Mouse (Mus musculus) right cerebral cortex, postnatal 14 days (tissue): ENCODE data around the gene Vgll4.

Experiments
- DNase-seq: peaks from one replicate; pipeline ENCODE4 v3.0.0; 2022

Vgll4 gene

GRCm38 (mm10) chr6:114917129-114917528, 52.7 kb downstream of the Vgll4 start:
- DNase-seq, result no peak

GRCm38 (mm10) chr6:114916715-114916992, 53.1 kb downstream of the Vgll4 start:
- no peak for DNase-seq

DNA sequence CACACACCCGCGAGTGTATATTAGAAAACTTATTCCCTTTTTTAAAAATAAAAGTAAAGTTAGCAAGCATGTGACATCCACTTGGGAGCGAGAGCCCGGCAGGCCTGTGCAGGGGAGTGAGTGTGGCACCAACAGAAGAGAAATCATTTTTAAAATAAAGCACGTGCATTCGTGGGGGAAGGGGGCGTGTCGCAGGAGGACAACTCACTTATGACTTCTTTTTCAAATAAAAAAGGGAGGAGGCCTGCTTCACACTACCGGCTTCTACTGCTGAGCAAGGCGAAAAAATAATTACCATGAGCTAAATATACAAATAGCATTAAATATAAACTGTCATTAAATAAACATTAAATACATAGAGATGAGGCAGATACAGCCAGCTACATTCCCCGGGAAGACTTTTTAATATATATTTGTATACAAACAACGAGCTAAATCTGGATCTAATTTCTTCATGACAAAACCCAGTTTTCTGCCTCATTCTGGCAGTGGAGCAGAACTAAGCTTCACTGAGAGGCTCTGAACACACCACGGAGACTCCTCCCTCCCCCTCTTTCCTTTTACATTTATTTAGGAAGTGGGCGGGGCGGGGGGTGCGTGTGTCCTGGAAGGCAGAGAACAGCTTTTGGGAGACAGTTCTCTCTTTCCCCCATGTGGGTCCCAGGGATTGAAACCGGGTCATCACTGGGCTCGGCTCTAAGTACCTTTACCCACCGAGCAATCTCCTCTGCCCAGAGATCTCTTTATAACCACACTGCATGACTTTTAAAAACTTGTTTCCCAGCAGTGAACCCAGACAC, 53.7 kb downstream of the Vgll4 start:
- DNase-seq, result no peak

DNA sequence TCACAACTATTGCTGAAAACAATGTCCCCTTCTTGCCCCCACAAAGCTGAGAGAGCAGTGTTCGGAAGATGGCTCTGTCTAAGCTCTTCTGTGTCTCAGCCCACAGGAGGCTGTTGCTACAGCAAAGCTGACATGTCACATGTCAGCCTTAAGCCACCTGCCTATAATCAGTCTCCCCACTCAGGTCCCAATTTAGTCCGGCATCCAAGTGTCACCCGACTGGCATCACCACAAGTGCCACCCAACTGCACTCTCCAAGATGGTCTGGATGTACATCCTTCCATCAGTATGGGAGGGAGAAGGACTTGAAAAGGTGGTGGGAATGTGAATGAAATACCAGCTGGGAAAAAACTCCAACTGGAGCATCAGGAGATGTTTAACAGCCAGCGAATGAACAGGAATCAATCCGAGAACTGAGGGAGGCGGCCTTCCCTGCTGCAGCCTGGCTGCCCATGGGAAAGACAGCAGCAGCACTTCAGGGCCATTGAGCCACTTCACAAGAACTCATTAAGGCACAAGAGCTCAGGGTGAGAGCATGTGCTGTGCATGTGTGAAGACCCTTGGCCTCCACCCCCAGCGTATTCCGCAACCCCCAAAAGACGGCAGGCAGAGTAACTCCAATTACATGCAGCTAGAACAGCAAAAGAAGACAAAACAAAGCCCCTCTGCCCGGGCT, 55.6 kb downstream of the Vgll4 start:
- no peak for DNase-seq

DNA sequence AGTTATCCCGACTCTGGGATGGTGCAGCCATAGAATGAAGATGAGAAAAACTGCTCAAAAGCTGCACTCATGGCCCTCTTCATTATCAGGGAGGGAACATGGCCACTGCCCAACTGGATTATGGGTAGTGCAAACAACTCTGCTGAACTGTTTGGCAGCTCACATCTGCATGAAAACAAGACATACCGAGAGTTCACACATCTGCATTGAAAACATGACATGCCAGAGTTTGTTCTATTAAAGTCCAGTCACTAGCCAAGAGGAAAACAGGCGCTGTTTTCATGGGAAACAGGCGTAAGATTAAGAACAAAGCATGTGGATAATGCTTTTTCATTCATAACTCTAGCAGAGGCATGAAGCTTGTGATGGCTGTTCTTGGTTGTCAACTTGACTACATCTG, 56.7 kb downstream of the Vgll4 start:
- no peak for DNase-seq

- DNase-seq, result no peak
These were observed 58.3 kb downstream of the Vgll4 start for GRCm38 (mm10) chr6:114911540-114911939.

GRCm38 (mm10) chr6:114909801-114910200, 60.0 kb downstream of the Vgll4 start:
- no peak for DNase-seq

GRCm38 (mm10) chr6:114907459-114907858, 62.3 kb downstream of the Vgll4 start:
- no peak for DNase-seq

DNA sequence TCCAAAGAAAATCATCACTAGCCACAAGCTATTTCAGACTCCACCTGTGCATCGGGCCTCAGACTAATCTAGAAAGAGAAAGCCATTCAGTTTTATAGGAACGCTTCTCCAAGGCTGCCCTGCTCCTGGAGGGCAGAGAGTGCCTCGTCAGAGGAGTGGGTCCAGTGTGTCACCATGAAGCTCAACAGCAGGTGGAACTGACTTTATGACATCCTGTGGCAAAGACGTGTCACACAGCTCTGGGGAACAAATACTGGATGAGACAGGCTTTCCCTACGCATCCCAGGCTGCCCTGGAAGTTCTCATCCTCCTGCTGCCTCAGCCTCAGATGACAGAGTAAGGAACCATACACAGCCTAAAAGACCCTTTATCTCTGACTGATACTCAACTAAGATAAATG, 63.6 kb downstream of the Vgll4 start:
- DNase-seq, result no peak

GRCm38 (mm10) chr6:114905253-114906028, 64.4 kb downstream of the Vgll4 start:
- DNase-seq, result no peak

- no peak for DNase-seq
These were observed 65.0 kb downstream of the Vgll4 start for GRCm38 (mm10) chr6:114904818-114905217.

- no peak for DNase-seq
These were observed 65.6 kb downstream of the Vgll4 start for GRCm38 (mm10) chr6:114904233-114904632.

DNA sequence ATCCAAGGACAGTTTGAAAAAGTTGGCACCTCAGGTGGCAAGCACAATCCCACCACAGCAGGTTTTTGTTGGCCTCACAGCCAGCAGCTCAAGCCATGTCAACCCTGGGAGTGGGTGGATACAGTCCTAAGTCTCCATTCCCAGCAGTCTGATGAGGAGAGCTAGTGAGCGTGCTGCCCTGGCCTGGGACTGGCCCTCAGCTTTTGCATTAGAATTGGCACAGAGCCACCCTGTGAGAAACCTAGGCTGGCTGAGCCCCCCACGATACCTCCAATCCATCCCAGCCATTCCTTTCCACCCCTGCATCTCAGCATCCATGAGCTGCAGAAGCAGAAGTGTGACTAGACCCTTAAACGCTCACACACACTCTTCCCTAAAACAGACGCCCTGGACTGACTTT, 67.9 kb downstream of the Vgll4 start:
- DNase-seq, result no peak

- DNase-seq, result no peak
These were observed 68.4 kb downstream of the Vgll4 start for GRCm38 (mm10) chr6:114901321-114901824.

GRCm38 (mm10) chr6:114900194-114900593, 69.6 kb downstream of the Vgll4 start:
- DNase-seq, result no peak

DNA sequence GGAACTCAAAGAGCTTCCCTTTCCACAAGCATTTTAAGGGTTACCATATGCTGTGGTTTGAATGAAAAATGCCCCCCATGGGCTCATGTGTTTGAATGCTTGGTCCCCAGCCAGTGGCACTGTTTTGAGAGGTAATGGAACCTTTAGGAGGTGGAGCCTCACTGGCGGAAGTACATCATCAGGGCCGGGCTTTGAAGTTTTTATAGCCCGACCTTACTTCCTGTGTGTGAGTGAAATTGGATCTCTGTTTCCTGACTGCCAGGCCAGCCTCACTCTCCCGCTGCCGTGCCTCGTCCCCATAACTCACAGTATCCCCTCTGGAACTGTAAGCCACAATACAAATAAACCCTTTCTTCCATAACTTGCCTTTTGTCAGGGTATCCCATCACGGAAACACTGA, 70.1 kb downstream of the Vgll4 start:
- no peak for DNase-seq

GRCm38 (mm10) chr6:114898949-114899348, 70.8 kb downstream of the Vgll4 start:
- DNase-seq, result no peak

GRCm38 (mm10) chr6:114896281-114896680, 73.5 kb downstream of the Vgll4 start:
- no peak for DNase-seq

DNA sequence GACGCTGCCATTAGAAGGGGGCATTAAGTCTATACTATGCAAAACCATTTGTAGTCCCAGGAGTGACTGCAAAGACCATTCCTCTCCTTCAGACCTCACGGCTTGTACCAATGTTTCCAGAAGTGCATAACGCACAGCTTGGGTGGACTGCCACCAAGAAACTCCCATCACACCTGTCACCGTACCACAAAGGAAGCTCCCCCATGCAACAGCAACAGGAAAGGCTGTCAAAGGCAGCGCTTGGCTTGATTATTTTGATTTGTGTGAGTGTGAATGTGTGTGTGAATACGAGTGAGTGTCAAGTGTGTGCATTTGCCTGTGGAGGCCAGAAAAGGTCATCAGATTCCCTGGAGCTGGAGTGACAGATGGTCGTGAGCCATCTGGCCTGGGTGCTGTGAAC, 74.6 kb downstream of the Vgll4 start:
- DNase-seq, result no peak

DNA sequence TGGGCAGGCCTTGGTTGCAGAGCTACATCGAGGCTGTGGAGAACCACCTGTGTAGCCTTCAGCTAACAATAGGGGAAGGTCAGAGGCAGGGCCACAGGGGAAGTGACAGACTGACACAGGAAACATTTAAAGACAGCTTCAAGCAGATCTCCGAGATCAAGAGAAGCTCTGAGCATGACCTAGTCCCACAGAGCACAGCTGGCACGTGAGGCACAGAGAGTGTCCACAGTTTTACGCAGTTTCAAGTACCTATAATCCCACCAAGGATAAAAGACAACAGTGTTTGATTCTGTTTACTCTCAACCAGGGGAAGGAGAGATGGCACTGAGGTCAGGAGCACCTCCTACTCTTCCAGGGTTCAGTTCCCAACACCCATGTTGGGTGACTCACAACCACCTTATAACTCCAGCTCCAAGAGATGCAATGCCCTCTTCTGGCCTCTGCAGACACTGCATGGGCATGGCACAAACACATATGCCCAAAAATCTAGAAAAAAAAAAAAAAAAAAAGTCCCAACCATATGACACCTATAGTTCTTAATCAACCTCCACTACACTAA, 75.2 kb downstream of the Vgll4 start:
- DNase-seq, result no peak

- peak; percentile 56 for DNase-seq
These were observed 76.2 kb downstream of the Vgll4 start for GRCm38 (mm10) chr6:114893427-114894209.

DNA sequence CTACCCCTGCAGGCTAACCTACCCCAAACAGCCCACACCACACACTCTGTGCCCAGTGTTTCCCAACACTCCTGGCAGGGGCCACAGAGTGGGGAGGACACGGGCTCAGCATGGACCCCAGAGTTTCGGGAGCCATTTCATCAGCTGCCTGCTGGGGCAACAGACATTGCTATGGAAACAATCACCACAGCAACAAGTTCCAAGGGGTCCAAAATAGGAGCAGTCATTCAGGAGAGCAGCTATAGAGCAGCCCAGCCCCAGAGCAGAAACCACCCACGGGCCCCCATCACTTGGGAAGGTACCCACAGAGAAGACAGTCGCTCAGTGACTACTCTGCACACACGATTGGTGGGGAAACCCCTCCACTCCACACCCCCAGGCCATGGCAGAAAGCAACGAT, 77.4 kb downstream of the Vgll4 start:
- peak; percentile 58 for DNase-seq

- no peak for DNase-seq
These were observed 78.0 kb downstream of the Vgll4 start for GRCm38 (mm10) chr6:114891771-114892170.
